Mouse (Mus musculus) heart, adult 2 months (tissue): ENCODE results near the gene Mfrp.

Experiments used
- CTCF ChIP-seq: fragments of 200-600 bp; IDR thresholded peaks from 2 replicates; pipeline ENCODE4 v1.8.1; 2022; ENCODE audit warnings: antibody characterized with exemption, mild to moderate bottlenecking, moderate library complexity
- EP300 ChIP-seq: fragments of 200-500 bp; IDR thresholded peaks from 2 replicates; pipeline ENCODE4 v1.6.1; 2011; ENCODE audit warnings: low read depth, low read length, control low read depth; ENCODE audit not compliant: insufficient read depth
- POLR2A ChIP-seq: fragments of 200-500 bp; IDR thresholded peaks from 2 replicates; pipeline ENCODE4 v1.6.1; 2011; ENCODE audit warnings: mild to moderate bottlenecking, low read depth, low read length, control low read depth; ENCODE audit not compliant: insufficient read depth

- no peak for TF ChIP-seq CTCF
- no peak for TF ChIP-seq POLR2A
- no peak for TF ChIP-seq EP300
Measured at GRCm38 (mm10) chr9:44077266-44077910, 24.1 kb upstream of the Mfrp start.
